Mouse (Mus musculus) spleen, adult 2 months (tissue): ENCODE results near the gene Vmn2r-ps159.

ENCODE experiments used
- CTCF ChIP-seq: fragments of 200-500 bp; IDR thresholded peaks from 2 replicates; pipeline ENCODE4 v1.5.1; 2011; ENCODE audit warnings: mild to moderate bottlenecking, inconsistent platforms; ENCODE audit not compliant: insufficient read depth, insufficient read length, insufficient replicate concordance; ENCODE audit errors: extremely low read depth
- POLR2A ChIP-seq: fragments of 200-500 bp; IDR thresholded peaks from 2 replicates; pipeline ENCODE4 v1.6.1; 2011; ENCODE audit warnings: low read depth, low read length, inconsistent platforms

DNA sequence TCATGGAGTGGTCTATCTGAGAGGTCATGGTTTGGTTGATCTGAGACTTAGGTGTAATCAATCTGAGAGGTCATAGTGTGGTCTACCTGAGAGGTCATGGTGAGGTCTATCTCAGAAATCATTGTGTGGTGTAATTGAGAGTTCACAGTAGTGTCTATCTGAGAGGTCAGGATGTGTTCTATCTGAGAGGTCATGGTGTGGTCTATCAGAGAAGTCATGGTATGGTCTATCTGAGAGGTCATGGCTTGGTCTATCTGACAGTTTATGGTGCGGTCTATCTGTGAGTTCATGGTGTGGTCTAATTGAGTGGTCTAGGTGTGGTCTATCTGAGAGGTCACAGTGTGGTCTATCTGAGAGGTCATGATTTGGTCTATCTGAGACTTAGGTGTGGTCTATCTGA, 12.4 kb downstream of the Vmn2r-ps159 start:
- TF ChIP-seq CTCF (no peak), POLR2A (no peak)
